Mouse (Mus musculus) urinary bladder, adult 2 months (tissue): ENCODE data around the gene Neurl1a. TPM values are rescaled to one million over a fixed set of nuclear protein-coding genes. Genes with fewer than 3 reads are reported as not detected.

Experiments used
- DNase-seq: peaks from one replicate; pipeline ENCODE4 v3.0.0; 2022; ENCODE audit warnings: low spot score
- polyA plus RNA-seq: library from polyadenylated mRNA; depleted of rRNA; stranded (reverse); fragments of >200 nt; gene quantifications from 2 replicates; pipeline ENCODE4 v1.2.3, GENCODE M21; 2012

The Neurl1a gene
- polyA plus RNA-seq, 1 experiment: 22.5 TPM

- no peak for DNase-seq
These were observed 33.8 kb downstream of the Neurl1a start for GRCm38 (mm10) chr19:47212401-47212800.

GRCm38 (mm10) chr19:47213470-47213869 lies 34.9 kb downstream of the Neurl1a start:
- DNase-seq: no peak

- DNase-seq: no peak
These were observed 38.1 kb downstream of the Neurl1a start for GRCm38 (mm10) chr19:47216766-47217165.

GRCm38 (mm10) chr19:47219622-47220021 lies 41.0 kb downstream of the Neurl1a start:
- DNase-seq: no peak

- DNase-seq: no peak
These were observed 41.6 kb downstream of the Neurl1a start for GRCm38 (mm10) chr19:47220232-47220631.

- DNase-seq: no peak
These were observed 42.4 kb downstream of the Neurl1a start for GRCm38 (mm10) chr19:47221006-47221405.

GRCm38 (mm10) chr19:47221500-47222153 lies 43.0 kb downstream of the Neurl1a start:
- DNase-seq: no peak

- DNase-seq: no peak
These were observed 43.7 kb downstream of the Neurl1a start for GRCm38 (mm10) chr19:47222154-47222840.

- no peak for DNase-seq
These were observed 44.4 kb downstream of the Neurl1a start for GRCm38 (mm10) chr19:47222841-47223557.

GRCm38 (mm10) chr19:47224743-47225142 lies 46.1 kb downstream of the Neurl1a start:
- DNase-seq: no peak

- DNase-seq: no peak
These were observed 47.2 kb downstream of the Neurl1a start for GRCm38 (mm10) chr19:47225791-47226190.

GRCm38 (mm10) chr19:47228725-47229252 lies 50.2 kb downstream of the Neurl1a start:
- peak; percentile 48 for DNase-seq

- DNase-seq: no peak
These were observed 50.8 kb downstream of the Neurl1a start for GRCm38 (mm10) chr19:47229461-47229860.

GRCm38 (mm10) chr19:47230082-47230481 lies 51.5 kb downstream of the Neurl1a start:
- DNase-seq: no peak

- DNase-seq: no peak
These were observed 52.1 kb downstream of the Neurl1a start for GRCm38 (mm10) chr19:47230682-47231081.

- no peak for DNase-seq
These were observed 52.8 kb downstream of the Neurl1a start for GRCm38 (mm10) chr19:47231389-47231788.

- DNase-seq: no peak
These were observed 53.7 kb downstream of the Neurl1a start for GRCm38 (mm10) chr19:47232077-47232865.

GRCm38 (mm10) chr19:47233087-47233486 lies 54.5 kb downstream of the Neurl1a start:
- no peak for DNase-seq

GRCm38 (mm10) chr19:47240076-47240475 lies 61.5 kb downstream of the Neurl1a start:
- DNase-seq: no peak

- DNase-seq: no peak
These were observed 62.3 kb downstream of the Neurl1a start for GRCm38 (mm10) chr19:47240957-47241356.

GRCm38 (mm10) chr19:47242227-47242626 lies 63.6 kb downstream of the Neurl1a start:
- no peak for DNase-seq

GRCm38 (mm10) chr19:47245512-47245911 lies 66.9 kb downstream of the Neurl1a start:
- no peak for DNase-seq
